Mouse (Mus musculus): ENCODE data around the gene 6330403K07Rik.

GRCm38 (mm10) chr11:71003611-71004315 lies 29.6 kb downstream of the 6330403K07Rik start:
- TF ChIP-seq CTCF (conservative IDR thresholded peaks at IDR 0.05; ENCODE audit: insufficient read depth, insufficient read length, low read depth, low read length) (no peak), POLR2A (IDR thresholded peaks at IDR 0.05; ENCODE audit: low read depth, low read length) (no peak)

Measured in kidney, adult 2 months (tissue).